Mouse (Mus musculus) heart, embryonic 14.5 days (tissue): Measurements from ENCODE around the gene Fam155a. TPM values are rescaled to one million over a fixed set of nuclear protein-coding genes. Genes with fewer than 3 reads are reported as not detected.

Experiments
- ATAC-seq: fragments of 200-750 bp; cut with Nextera tagmentation; 2 replicates; pipeline ENCODE4 v1.8.0; 2017; ENCODE audit warnings: low read depth, moderate TSS enrichment; ENCODE audit not compliant: insufficient number of reproducible peaks, insufficient read depth, low FRiP score
- H3K27ac ChIP-seq, 2 experiments: fragments of 200-500 bp in 1 of 2; fragments of 300-500 bp in 1 of 2; sonication (generic) in 1 of 2; replicated peaks in 1 of 2; 2 replicates each; pipeline ENCODE4 v1.5.1; 2012 to 2014; ENCODE audit warnings: low read depth in 2 of 2, low read length in 2 of 2, control low read depth in 1 of 2, mild to moderate bottlenecking in 1 of 2, mixed read lengths in 1 of 2; ENCODE audit not compliant: control insufficient read depth in 1 of 2, insufficient read depth in 1 of 2
- H3K27me3 ChIP-seq: fragments of 300-500 bp; sonication (generic); 2 replicates; pipeline ENCODE4 v1.6.1; 2014; ENCODE audit warnings: mild to moderate bottlenecking, low read length, control low read depth; ENCODE audit not compliant: control insufficient read depth, insufficient read depth
- H3K36me3 ChIP-seq: fragments of 300-500 bp; sonication (generic); 2 replicates; pipeline ENCODE4 v1.6.1; 2014; ENCODE audit warnings: mild to moderate bottlenecking, control low read depth, low read length, mixed read lengths; ENCODE audit not compliant: control insufficient read depth, insufficient read depth
- H3K4me1 ChIP-seq, 2 experiments: fragments of 200-500 bp in 1 of 2; fragments of 300-500 bp in 1 of 2; sonication (generic) in 1 of 2; 2 replicates each; pipeline ENCODE4 v1.6.1; 2012 to 2014; ENCODE audit warnings: low read length in 2 of 2, control low read depth in 1 of 2, mixed read lengths in 1 of 2; ENCODE audit not compliant: control insufficient read depth in 2 of 2, insufficient read depth in 2 of 2
- H3K4me2 ChIP-seq: fragments of 300-500 bp; sonication (generic); 2 replicates; pipeline ENCODE4 v1.6.1; 2014; ENCODE audit warnings: mild to moderate bottlenecking, low read length
- H3K4me3 ChIP-seq, 2 experiments: fragments of 200-500 bp in 1 of 2; fragments of 300-500 bp in 1 of 2; sonication (generic) in 1 of 2; 2 replicates each; pipeline ENCODE4 v1.5.1; 2012 to 2014; ENCODE audit warnings: low read length in 2 of 2, mild to moderate bottlenecking in 2 of 2, control low read depth in 1 of 2, low read depth in 1 of 2, moderate library complexity in 1 of 2; ENCODE audit not compliant: control insufficient read depth in 1 of 2, insufficient read depth in 1 of 2
- H3K9ac ChIP-seq: fragments of 300-500 bp; sonication (generic); 2 replicates; pipeline ENCODE4 v1.6.1; 2014; ENCODE audit warnings: mild to moderate bottlenecking, low read length
- H3K9me3 ChIP-seq: fragments of 300-500 bp; sonication (generic); 2 replicates; pipeline ENCODE4 v1.6.1; 2016; ENCODE audit warnings: low read length, control low read depth; ENCODE audit not compliant: control insufficient read depth
- WGBS: fragments of 180-500 bp; shearing (Covaris S2); extraction: QIAGEN DNeasy Blood & Tissue Kit; methylation state at CpG from one replicate; pipeline ENCODE4 v1.1.7; 2014; 5-methylcytosine and 5-hydroxymethylcytosine counted together
- polyA plus RNA-seq: library from polyadenylated mRNA; unstranded; fragments of >200 nt; fragmentation: Nextera tagmentation; extraction: Ambion mirVana; gene quantifications from 2 replicates; pipeline ENCODE4 v1.2.1, GENCODE M21; 2014

Fam155a gene
- polyA plus RNA-seq, 1 experiment from 2014 or later: 0.16 TPM

DNA sequence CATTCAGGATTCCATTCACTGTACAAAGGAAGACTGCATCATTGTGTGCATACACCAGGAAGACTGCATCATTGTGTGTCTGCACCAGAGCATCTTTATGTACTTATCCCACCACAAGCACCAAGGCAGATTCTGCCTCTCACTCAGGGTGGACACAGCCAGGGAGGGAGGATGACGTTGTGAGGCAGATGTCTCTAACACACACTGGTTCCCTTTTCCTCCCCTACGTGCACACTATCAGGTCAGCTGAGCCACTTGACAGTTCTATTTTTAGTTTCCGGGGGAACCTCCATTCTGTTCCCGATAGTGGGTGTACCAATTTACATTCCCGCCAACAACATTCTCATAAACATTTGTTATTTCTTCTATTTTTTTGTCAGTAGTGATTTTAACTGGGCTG, 347.4 kb downstream of the Fam155a start:
- Histone ChIP-seq H3K27me3 (no peaks in the 10 kb centered on the region), H3K4me2 (no peak overlapping the region), H3K36me3 (no peaks in the 10 kb centered on the region), H3K9ac (no peak overlapping the region), H3K4me3 (no peak overlapping the region), H3K27ac (no peak overlapping the region), H3K9me3 (no peaks in the 10 kb centered on the region), H3K4me1 (peaks cover 2 to 8% of the 10 kb centered on the region in 2 experiments; a peak in 3 of 4 replicates)
- no peak for ATAC-seq
- WGBS: 7% methylated on average over 5 of the region's 5 CpGs

DNA sequence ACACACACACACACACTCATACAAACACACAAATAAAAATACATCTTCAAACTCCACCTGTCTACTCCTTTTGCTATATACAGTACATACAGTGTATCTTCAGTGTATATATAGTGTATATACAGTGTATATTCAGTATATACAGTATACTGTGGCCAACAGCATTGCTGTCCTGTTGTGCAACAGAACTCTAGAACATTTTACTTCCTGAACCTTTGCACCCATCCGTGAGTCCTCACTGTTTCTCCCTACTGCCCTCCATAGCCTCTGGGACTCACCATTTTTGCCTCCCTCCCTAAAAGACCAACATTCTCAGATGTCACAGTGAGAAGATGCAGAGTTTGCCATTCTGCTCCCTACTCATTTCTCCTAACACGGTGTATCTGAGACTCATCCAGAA, 347.8 kb downstream of the Fam155a start:
- Histone ChIP-seq H3K4me1 (peaks cover 2 to 8% of the 10 kb centered on the region in 2 experiments; a peak in 3 of 4 replicates), H3K4me2 (no peak overlapping the region), H3K9me3 (no peaks in the 10 kb centered on the region), H3K36me3 (no peaks in the 10 kb centered on the region), H3K4me3 (no peak overlapping the region), H3K9ac (no peak overlapping the region), H3K27ac (no peak overlapping the region), H3K27me3 (no peaks in the 10 kb centered on the region)
- 62% methylated on average over 2 of the region's 2 CpGs for WGBS
- no peak for ATAC-seq

DNA sequence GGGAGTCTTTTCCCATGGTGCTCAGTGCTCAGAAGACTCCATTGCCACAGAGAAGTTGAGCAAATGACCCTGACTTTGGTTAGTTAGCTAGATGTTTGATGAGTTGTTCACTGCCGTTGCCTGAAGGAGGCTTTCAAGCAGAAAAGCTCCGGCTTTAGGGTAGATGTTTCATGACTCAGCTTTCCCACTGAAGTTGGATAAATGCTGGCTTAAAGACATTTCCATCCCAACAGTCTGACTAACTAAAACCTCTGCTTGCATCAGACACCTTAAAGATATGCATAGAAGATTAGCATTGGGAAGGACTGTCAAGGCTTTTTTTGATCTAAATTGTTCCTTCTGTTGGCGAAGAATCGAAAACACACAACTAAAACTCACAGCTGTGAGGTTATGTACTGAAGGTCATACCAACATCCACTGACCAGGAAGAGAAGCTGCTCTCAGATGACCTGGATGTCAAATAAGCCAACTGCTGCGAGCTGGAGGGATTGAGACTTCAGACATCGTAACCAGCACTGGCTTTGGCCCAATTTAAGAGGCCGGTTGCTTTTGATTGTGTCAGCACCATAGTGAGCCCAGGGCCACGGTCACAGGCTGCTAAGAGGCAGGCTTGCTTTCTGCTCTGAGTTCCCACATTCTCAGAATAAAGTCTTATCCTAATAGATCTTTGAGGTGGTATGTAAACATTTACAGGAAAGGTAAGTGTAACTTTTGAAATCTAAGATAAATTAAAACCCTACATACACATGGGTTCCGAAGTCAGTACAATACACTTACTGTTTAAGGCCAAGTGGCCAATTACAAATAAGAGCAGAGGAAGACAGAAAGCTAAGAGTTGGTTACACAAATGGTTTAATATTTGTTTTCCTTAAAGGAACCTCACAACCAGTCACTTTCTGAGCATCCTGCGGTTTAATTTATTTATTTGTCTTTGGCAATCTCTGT, 351.8 kb downstream of the Fam155a start:
- Histone ChIP-seq H3K4me1 (peaks cover 2 to 8% of the 10 kb centered on the region in 2 experiments; a peak in 3 of 4 replicates), H3K9me3 (no peaks in the 10 kb centered on the region), H3K9ac (no peak overlapping the region), H3K4me2 (no peak overlapping the region), H3K36me3 (no peaks in the 10 kb centered on the region), H3K27me3 (no peaks in the 10 kb centered on the region), H3K27ac (no peak overlapping the region), H3K4me3 (no peak overlapping the region)
- 64% methylated on average over 10 of the region's 10 CpGs for WGBS
- ATAC-seq: no peak

DNA sequence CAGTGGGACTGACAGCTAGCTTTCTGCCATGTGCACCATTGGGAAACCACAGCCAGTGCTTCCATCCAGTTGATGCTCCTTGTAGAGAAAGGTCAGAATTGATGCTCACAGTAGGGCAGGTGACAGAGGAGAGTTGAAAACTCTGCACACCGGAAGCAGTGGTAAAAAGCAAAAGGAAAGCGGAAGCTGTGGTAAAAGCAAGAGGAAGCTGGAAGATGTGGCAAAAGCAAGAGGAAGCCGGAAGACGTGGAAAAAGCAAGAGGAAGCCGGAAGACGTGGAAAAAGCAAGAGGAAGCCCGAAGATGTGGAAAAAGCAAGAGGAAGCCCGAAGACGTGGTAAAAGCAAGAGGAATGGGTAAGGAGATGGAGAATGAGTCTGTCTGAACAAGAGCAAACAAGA, 354.8 kb downstream of the Fam155a start:
- 79% methylated on average over 9 of the region's 9 CpGs for WGBS
- Histone ChIP-seq H3K4me1 (no peaks in the 10 kb centered on the region), H3K27ac (no peak overlapping the region), H3K4me3 (no peak overlapping the region), H3K9ac (no peak overlapping the region), H3K36me3 (no peaks in the 10 kb centered on the region), H3K27me3 (no peaks in the 10 kb centered on the region), H3K4me2 (no peak overlapping the region), H3K9me3 (no peaks in the 10 kb centered on the region)
- no peak for ATAC-seq

DNA sequence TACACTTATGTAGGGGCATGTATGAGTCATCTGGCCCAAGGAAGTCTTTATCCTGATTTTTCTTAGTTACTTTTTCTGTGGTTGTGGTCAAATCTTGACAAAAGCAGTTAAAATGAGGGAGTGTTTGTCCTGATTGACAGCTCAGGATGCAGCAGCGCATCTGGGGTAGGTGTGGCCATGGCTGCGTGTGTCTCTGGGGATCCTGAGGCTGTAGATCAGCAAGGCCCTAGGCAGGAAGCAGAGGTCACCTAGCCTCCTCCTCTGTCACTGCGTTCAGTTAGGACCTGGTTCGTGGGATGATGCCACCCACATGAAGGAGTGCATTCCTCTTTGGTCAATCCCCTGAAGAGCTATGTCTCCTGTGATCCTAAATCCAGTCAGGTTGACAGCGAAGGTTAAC, 362.5 kb downstream of the Fam155a start:
- no peak overlapping the region for H3K4me2 ChIP-seq
- WGBS: 47% methylated on average over 5 of the region's 5 CpGs
- no peaks in the 10 kb centered on the region for H3K4me1 ChIP-seq
- H3K36me3 ChIP-seq: no peaks in the 10 kb centered on the region
- H3K4me3 ChIP-seq: no peak overlapping the region
- no peak overlapping the region for H3K27ac ChIP-seq
- H3K9ac ChIP-seq: no peak overlapping the region
- H3K27me3 ChIP-seq: no peaks in the 10 kb centered on the region
- no peaks in the 10 kb centered on the region for H3K9me3 ChIP-seq
- ATAC-seq: no peak

DNA sequence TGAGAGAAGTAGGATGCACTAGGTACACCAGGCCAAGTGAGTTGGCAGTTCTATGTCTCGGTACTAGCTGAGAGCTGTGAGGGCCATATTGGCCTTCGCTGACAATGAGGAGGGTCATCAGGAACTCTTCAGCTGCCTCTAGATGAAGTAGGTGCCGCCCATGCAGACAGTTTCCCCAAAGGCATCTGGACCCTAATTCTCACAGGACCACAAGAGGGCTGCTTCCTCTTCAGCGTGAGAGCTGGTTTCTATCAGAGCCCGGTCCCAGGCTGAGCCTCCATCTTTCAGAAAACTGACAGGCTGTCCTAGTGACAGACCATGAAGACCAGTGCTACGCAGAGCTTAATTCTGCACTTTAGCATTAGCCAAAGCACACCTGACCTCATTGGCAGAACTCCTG, 364.8 kb downstream of the Fam155a start:
- no peak for ATAC-seq
- H3K36me3 ChIP-seq: no peaks in the 10 kb centered on the region
- no peak overlapping the region for H3K4me3 ChIP-seq
- H3K4me2 ChIP-seq: no peak overlapping the region
- H3K27me3 ChIP-seq: no peaks in the 10 kb centered on the region
- H3K27ac ChIP-seq: no peak overlapping the region
- WGBS: 70% methylated on average over 6 of the region's 6 CpGs
- H3K9me3 ChIP-seq: no peaks in the 10 kb centered on the region
- H3K9ac ChIP-seq: no peak overlapping the region
- no peaks in the 10 kb centered on the region for H3K4me1 ChIP-seq

DNA sequence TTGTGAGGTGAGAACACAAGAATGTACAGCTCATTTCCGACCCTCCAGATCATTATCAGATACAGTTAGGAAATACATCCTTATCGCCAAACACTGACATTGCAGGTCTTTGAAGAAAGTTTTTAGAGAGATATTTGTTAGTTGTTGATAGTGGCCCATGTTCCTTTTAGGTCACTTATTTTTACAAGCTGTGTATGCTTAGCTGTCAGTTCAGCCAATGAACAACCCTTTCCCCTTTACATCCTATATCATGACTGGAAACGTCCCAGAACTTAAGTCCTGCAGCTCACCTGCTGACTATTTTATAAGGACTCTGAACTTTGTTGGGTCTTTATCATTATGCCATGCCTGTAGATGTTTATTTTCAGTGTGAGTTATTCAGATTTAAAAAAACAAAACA, 366.3 kb downstream of the Fam155a start:
- no peaks in the 10 kb centered on the region for H3K27me3 ChIP-seq
- H3K9ac ChIP-seq: no peak overlapping the region
- no peak overlapping the region for H3K4me2 ChIP-seq
- no peak for ATAC-seq
- no peaks in the 10 kb centered on the region for H3K9me3 ChIP-seq
- no peak overlapping the region for H3K27ac ChIP-seq
- 46% methylated on average over 3 of the region's 3 CpGs for WGBS
- H3K36me3 ChIP-seq: no peaks in the 10 kb centered on the region
- H3K4me1 ChIP-seq: no peaks in the 10 kb centered on the region
- H3K4me3 ChIP-seq: no peak overlapping the region

DNA sequence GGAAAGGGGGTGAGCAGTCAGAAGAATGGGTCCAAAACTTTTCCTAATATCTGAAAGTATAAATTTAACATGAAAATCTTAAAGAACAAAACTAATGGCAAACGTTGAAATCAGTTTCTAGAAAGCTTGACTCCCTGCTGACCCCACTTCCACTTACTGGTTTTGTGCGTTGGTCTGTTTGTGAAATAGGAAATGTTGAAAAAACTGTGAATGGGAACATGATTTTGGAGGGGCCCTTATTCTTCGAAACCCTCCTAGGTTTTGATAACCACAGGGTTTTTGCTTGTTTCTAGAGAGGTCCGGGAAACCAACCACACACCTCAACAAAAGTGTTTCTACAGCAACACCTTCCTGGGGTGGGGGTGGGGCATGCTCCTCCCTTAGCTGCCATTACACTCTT, 368.6 kb downstream of the Fam155a start:
- no peaks in the 10 kb centered on the region for H3K36me3 ChIP-seq
- H3K4me1 ChIP-seq: no peaks in the 10 kb centered on the region
- H3K4me2 ChIP-seq: no peak overlapping the region
- no peaks in the 10 kb centered on the region for H3K9me3 ChIP-seq
- no peaks in the 10 kb centered on the region for H3K27me3 ChIP-seq
- WGBS: 44% methylated on average over 4 of the region's 4 CpGs
- no peak for ATAC-seq
- no peak overlapping the region for H3K27ac ChIP-seq
- H3K4me3 ChIP-seq: no peak overlapping the region
- no peak overlapping the region for H3K9ac ChIP-seq
